Mouse (Mus musculus) bone marrow, adult 2 months (tissue): ENCODE results near the gene Cdk15. TPM values are rescaled to one million over a fixed set of nuclear protein-coding genes. Genes with fewer than 3 reads are reported as not detected.

ENCODE experiments used
- H3K27ac ChIP-seq: fragments of 200-500 bp; 2 replicates; pipeline ENCODE4 v1.5.1; 2012; ENCODE audit warnings: low read depth, mild to moderate bottlenecking, control low read depth, inconsistent platforms, low read length; ENCODE audit not compliant: control insufficient read depth, poor library complexity, insufficient read depth
- H3K4me1 ChIP-seq: fragments of 200-500 bp; 2 replicates; pipeline ENCODE4 v1.6.1; 2011; ENCODE audit warnings: low read length; ENCODE audit not compliant: control insufficient read depth, insufficient read depth
- H3K4me3 ChIP-seq: fragments of 200-500 bp; replicated peaks from 2 replicates; pipeline ENCODE3; 2011; ENCODE audit warnings: mild to moderate bottlenecking, low read depth, low read length, control low read depth; ENCODE audit not compliant: control insufficient read depth
- CTCF ChIP-seq: fragments of 200-500 bp; IDR thresholded peaks from 2 replicates; pipeline ENCODE4 v1.5.1; 2011; ENCODE audit warnings: low read length, control low read depth; ENCODE audit not compliant: control insufficient read depth, insufficient read depth
- POLR2A ChIP-seq: fragments of 200-500 bp; IDR thresholded peaks from 2 replicates; pipeline ENCODE4 v1.6.1; 2011; ENCODE audit warnings: low read depth, mild to moderate bottlenecking, control low read depth, low read length, borderline replicate concordance; ENCODE audit not compliant: control insufficient read depth
- WGBS: fragments of 180-500 bp; shearing (Covaris S2); methylation state at CpG from one replicate; pipeline ENCODE4 v1.1.7; 2018; 5-methylcytosine and 5-hydroxymethylcytosine counted together
- polyA plus RNA-seq: library from polyadenylated mRNA; stranded (reverse); fragments of >200 nt; gene quantifications from 2 replicates; pipeline ENCODE4 v1.2.4, GENCODE M21; 2011; ENCODE audit warnings: low replicate concordance; ENCODE audit not compliant: missing spikeins, insufficient read depth, insufficient read length

Cdk15 gene
- polyA plus RNA-seq, 1 experiment, result not detected

DNA sequence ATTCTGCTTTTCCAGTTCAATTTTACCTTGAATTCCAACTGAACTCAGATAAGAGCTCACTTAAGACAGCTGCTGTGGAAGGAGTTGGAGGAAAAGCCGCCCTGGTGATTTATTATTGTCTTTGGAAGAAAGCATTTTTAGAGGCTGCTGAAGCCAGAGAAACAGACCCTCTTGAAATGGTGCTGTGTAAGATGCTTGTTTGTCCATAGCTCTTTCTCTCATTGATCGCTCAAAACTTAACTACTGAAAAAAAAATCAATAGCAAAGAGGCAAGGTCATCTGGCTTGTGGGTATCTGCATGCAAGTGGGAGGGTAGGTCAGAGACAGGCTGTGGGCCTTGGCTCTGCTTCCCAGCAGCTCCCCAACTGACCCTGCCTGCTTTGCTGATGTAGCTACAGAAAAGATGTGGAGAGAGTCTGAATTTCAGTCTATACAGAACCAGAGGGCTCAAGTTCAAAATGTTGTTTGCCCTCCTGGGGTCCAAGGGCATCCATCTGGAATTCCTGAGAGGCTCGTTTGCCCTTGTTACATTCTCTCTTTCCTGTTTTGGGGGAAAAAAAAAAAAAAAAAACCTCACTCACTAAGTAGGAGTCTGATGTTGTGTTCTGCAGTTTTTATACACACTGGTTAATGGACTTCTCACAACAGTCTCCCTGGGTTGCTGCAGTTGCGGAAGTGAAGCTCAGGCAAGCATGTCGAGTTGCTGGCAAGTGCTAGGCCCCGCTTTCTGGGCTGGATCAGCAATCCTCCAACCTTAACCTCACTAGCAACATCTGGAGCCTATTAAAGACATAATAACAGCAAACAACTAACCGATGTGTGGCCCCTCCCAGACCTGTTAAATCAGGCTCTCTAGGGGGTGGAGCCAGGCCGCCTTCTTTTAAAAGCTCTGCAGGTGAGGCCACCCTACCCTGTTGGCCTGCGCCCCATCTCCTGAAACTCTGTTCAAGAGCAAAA, 65.5 kb downstream of the Cdk15 start:
- Histone ChIP-seq H3K4me1 (no peaks in the 10 kb centered on the region), H3K27ac (no peak overlapping the region), H3K4me3 (no peak overlapping the region)
- no peak for TF ChIP-seq POLR2A
- TF ChIP-seq CTCF, result no peak
- WGBS, result 74% methylated on average over 9 of the region's 9 CpGs

DNA sequence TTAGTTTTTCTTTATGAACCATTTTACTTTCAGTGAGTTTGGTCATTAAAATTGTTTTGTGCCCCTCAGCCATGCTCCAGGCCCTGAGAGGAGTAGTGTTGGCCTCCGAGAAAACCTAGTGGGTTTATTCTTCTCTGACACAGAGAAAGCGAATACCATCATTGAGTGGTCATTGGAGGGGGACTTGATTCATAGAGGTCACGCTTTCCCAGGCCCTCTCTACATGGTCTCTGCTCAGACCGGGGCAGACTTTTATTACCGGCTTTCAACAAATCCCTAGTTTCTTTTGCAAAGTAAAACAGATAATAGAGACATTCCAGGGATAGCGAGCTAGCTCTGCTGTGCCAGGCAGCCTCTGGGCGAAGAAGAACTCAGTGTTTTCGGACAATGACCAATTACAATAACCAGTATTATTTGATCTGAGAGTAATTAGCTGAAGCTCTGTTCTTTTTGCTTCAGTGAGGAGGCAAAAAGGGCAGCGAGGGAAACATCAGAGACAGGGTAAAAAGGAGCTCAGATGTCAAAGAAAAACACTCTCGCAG, 70.2 kb downstream of the Cdk15 start:
- no peak overlapping the region for H3K4me3 ChIP-seq
- no peak overlapping the region for H3K27ac ChIP-seq
- TF ChIP-seq POLR2A, result no peak
- TF ChIP-seq CTCF, result no peak
- no peaks in the 10 kb centered on the region for H3K4me1 ChIP-seq
- 78% methylated on average over 10 of the region's 10 CpGs for WGBS

DNA sequence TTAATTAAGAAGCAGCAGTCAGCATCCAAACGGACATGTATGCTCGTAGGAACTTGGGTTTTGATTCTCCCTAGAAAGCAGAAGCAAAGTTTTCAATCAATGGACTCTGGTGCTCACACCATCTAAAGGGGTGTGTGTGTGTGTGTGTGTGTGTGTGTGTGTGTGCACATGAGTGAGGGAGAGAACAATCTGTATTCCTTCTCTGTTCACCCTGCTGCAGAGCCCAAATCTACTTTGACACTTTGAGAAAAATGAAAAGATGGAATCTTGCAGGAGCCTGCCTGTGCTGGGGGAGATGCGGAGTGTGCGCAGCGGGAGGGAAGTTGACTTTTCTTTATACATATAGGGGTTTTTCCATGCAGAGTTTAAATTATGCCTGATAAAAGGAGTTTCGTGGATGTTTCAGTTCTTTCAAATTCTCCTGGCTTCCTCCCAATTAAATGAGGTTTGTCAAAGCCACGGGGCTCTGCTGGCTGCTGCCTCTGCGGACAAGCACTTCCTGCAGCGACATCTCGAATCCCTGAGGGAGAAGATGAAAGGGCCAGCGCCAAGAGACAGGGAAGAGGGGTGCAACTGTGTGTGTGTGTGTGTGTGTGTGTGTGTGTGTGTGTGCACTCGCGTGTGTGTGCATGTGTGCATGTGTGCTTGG, 76.2 kb downstream of the Cdk15 start:
- Histone ChIP-seq H3K4me1 (no peaks in the 10 kb centered on the region), H3K4me3 (no peak overlapping the region), H3K27ac (no peak overlapping the region)
- 32% methylated on average over 13 of the region's 13 CpGs for WGBS
- TF ChIP-seq CTCF, result no peak
- no peak for TF ChIP-seq POLR2A

GRCm38 (mm10) chr1:59333386-59333759, 76.7 kb downstream of the Cdk15 start:
- no peak for TF ChIP-seq CTCF
- no peak for TF ChIP-seq POLR2A
- WGBS, result 56% methylated on average over 5 of the region's 5 CpGs
- Histone ChIP-seq H3K27ac (no peak overlapping the region), H3K4me1 (no peaks in the 10 kb centered on the region), H3K4me3 (no peak overlapping the region)

- 75% methylated on average over 10 of the region's 10 CpGs for WGBS
- Histone ChIP-seq H3K27ac (no peak overlapping the region), H3K4me1 (no peaks in the 10 kb centered on the region), H3K4me3 (no peak overlapping the region)
- TF ChIP-seq CTCF (no peak), POLR2A (no peak)
Observed at GRCm38 (mm10) chr1:59333860-59334561, 77.3 kb downstream of the Cdk15 start.

DNA sequence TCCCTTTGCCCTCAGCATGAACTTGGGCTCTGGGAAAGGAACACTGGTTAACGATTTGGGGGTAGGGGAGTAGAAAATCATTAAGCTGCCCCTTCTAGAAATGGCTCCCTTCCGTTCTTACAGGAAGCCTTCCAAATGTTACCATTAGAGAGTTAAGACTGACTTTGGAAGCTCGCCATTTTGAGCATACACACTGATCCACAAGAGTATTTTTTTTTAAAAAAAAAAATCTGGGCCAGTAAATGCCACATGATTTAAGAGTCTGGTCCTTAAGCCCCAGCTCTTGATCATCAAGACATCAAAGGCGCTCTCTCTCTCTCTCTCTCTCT, 77.8 kb downstream of the Cdk15 start:
- H3K4me1 ChIP-seq, result no peaks in the 10 kb centered on the region
- no peak overlapping the region for H3K27ac ChIP-seq
- TF ChIP-seq CTCF (no peak), POLR2A (no peak)
- no peak overlapping the region for H3K4me3 ChIP-seq
- WGBS, result 66% methylated on average over 4 of the region's 4 CpGs

DNA sequence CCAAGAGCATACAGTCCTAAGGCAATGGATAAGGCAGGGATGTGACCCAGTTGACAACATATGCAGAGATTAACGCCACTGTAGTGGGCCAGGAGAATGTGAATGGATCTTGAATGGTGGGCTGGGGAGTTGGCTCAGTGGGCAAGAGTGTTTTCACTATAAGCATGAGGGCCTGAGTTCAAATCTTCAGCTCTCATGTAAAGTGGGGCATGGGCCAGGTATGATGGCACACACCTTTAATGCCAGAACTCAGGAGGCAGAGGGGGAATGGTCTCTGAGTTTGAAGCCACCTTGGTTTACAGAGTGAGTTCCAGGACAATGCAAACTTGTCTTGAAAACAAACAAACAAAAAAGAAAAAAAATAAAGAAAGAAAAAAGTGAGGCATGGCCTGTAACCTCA, 79.5 kb downstream of the Cdk15 start:
- Histone ChIP-seq H3K4me3 (no peak overlapping the region), H3K27ac (no peak overlapping the region), H3K4me1 (no peaks in the 10 kb centered on the region)
- TF ChIP-seq CTCF (no peak), POLR2A (no peak)
- 78% methylated on average over 1 of the region's 1 CpGs for WGBS
